Mouse (Mus musculus) cerebellum, adult 11-12 months (tissue): Measurements from ENCODE around the gene Olfr495.

ENCODE experiments used
- DNase-seq: peaks from one replicate; pipeline ENCODE4 v3.0.0; 2022

Olfr495 gene

GRCm38 (mm10) chr7:108392867-108393266, at the start of gene Olfr495:
Gene Olfr495, plus strand, starts transcription at chr7:108393167.
- no peak for DNase-seq

- DNase-seq: no peak
Observed at GRCm38 (mm10) chr7:108346879-108347278, 46.1 kb upstream of the Olfr495 start, which contains the start of gene Olfr493. Gene Olfr493, minus strand, starts transcription at chr7:108346979.

GRCm38 (mm10) chr7:108365035-108365434, 27.9 kb upstream of the Olfr495 start, which contains the start of gene Olfr494:
Gene Olfr494, plus strand, starts transcription at chr7:108365335.
- no peak for DNase-seq

DNA sequence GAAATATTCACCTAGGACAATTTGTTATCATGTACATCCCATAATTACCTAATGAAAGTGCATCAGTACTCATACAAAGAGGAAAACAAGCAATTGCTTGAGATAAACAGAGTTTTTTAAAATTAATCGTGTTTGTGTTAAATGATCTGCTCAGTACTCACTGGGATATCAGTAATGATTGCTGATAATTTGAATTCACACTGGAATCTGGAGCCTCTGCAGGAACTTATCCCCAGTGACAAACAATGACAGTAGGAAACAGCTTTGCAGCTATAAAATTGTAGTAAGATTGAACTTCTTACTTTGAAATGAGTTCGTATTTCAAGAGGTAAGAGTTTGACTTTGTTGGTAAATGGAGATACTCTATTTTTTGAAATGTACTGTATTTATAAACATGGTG, 27.2 kb downstream of the Olfr495 start, which contains the start of gene Olfr497:
Gene Olfr497, plus strand, starts transcription at position 301 of the 400 bp plus-strand sequence.
- no peak for DNase-seq
